Mouse (Mus musculus) spleen, postnatal 14 days (tissue): ENCODE data around the gene Pom121l2.

ENCODE experiments used
- DNase-seq, 2 experiments: peaks; one replicate each; pipeline ENCODE4 v3.0.0; 2021 to 2022; ENCODE audit warnings: low spot score in 2 of 2

Pom121l2 gene

DNA sequence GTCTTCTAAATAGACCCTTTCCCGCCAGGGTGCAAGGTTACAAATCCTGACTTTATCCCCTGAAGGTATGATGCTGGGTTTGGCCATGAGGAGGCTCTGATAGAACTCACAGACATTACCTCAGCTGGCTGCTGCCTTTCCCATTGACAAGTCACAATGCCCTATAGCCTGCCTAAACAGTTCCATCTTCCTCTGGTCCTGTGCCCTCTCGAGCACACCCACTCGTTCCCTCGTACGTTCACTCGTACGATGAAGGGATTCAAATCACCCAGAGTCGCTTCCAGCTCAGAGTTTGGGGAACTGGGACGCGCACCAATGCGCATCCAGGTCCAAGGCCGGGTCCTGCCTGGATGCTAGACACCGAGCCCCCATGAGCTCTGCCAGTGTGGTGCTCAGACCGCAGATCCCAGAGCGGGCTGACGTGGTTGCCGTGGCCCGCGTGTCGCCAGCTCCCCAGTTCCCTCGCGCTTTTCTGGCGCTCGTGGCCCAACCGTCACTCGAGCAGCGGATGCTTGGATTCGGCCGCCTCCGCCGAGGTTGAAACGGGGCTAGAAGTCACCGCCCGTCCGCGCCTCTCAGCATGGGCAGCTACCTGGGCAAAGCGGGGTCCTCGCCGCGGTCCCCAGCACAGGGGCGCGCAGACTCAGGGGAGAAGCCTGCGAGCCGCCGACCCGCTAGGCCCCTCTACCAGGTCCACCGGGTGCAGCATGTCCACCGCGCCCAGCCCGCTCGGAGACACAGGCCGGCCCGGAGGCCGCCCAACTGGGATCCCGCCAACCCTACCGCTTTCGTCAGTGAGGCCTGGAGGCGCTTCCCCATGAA is at the start of gene Pom121l2:
Pom121l2 (plus strand) TSS at position 214 of the 822 bp plus-strand sequence.
- no peak for DNase-seq

GRCm38 (mm10) chr13:21931740-21932139 is 49.3 kb upstream of the Pom121l2 start:
- DNase-seq: no peak

DNA sequence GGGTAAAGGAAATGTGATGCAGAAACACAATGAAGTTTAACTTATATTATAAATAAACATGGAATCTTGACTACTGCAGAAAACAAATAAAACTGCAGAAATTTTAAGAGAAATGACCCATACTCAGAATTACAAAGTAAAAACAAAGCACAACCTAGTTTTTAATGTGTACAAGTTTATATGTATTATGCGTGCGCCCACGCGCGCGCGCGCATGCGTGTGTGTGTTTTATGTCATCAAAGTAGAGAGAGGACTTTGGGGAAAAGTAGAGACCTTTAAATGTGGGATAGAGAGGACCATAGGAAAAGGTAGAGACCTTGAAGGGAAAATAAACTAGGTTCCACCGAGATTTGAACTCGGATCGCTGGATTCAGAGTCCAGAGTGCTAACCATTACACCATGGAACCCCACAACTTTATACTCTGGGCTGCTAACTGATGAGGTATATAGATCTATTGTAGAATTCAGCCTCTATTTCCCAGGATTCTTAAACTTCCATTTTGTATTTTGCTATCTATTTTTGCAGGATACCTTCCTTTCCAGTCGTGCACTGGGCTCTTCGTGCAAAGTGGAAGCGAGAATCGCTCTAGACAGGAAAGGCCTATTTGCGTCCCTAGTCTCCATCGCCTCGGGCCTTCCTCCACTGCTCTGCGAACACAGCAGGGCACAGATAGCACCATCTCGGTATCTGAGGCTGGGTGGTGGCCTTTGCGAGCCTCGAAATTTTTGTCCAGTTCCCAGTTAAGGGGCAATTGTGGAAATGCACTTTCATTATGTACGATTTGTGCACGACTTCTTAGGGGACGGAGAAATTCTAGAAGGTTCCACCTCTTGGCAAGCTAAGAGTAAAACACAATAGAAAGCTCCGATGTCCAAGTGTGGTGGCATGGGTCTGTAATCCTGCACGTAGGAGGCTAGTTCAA is 47.1 kb upstream of the Pom121l2 start:
- no peak for DNase-seq

- peak; percentile 52 to 67 for DNase-seq
Measured at GRCm38 (mm10) chr13:21934982-21935791, 45.8 kb upstream of the Pom121l2 start.

DNA sequence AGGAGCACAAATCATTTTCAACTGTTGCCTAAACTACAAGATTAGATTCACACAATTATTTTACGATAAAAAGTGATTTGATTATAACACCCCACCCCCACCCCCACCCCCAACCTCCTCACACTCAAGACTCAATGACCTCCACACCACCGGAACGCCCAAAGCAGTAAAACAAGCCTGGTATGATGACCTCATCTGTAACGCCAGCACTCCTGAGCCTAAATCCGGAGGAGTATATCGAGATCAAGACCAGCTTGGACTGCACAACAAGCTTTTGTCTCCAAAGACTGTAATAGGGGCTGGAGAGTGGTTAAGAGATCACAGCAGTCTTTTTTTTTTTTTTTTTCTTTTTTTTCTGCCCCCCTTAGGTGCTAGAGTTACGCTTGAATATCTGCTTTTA is 45.2 kb upstream of the Pom121l2 start:
- DNase-seq: no peak

DNA sequence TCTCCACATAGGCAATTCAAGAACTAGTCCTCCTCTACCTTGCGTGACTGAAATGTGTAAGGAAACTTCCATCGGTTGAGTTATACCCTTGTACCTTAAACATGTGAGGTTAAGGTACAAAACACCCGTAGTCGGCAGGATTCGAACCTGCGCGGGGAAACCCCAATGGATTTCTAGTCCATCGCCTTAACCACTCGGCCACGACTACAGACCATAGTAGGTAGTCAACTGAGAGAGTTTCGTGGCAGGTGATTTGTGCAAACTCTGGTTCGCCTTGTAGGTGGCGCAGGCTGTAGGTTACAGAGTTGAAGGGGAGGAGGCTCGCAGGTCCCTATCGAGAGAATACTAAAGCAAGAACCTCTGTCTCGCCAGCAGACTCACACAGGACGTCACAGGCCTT is 44.0 kb upstream of the Pom121l2 start:
- peak; percentile 72 to 78 for DNase-seq

DNA sequence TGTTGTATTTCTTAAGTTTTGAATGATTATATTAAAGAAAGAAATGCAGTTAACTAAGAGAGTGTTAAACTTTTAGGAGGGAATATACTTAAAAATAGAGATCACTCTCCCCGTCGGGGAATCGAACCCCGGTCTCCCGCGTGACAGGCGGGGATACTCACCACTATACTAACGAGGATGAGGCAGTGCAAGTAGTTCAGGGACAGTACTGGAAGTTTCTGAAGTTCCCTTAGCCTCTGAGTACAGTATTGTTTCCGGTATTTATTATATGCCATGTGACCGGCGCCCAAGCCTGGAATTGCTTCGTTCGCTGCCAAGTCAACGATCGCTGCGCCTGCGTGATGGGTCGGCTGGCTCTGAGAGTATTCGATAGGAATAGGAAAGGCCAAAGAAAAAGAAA is 40.8 kb upstream of the Pom121l2 start:
- DNase-seq: peak; percentile 59 to 75

DNA sequence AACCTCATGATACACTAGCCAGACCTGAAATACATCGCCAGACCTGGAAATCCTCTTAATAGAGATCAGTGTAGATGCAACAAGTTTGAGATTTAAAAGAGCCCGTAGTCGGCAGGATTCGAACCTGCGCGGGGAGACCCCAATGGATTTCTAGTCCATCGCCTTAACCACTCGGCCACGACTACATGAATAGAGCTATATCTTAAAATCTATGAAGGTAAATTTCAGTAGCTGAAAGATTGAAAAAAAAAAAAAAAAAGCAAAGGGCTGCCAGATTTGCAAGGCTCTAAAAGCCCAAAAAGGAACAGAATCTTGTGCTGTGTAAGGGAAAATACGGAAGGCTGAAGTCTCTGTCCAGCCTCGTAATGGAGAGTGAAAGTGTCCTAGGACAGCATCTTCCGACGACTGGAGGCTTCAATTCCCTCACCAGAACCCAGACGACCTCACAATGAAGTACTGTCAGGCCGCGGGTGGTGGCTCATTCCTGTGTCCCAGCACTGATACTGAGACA is 40.1 kb upstream of the Pom121l2 start:
- DNase-seq: peak; percentile 65 to 69

DNA sequence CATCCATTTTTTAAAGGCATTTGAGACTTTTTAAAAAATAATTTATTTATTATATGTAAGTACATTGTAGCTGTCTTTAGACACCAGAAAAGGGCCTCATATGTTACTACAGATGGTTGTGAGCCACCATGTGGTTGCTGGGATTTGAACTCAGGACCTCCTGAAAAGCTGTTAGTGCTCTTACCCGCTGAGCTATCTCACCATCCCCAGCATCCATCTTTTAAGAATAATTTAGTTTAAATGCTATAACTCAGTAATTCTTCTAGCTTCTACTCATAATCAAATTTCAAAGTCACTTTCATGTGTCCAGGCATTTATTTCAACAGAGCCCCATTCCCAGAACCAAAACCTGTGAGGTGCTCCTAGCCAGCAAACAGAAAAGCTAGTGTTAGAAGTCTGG is 37.4 kb upstream of the Pom121l2 start:
- no peak for DNase-seq

GRCm38 (mm10) chr13:21944592-21944925 is 36.4 kb upstream of the Pom121l2 start:
- peak in 1 of 2 experiments; percentile 22 for DNase-seq

- DNase-seq: peak; percentile 38 to 56
Measured at GRCm38 (mm10) chr13:21944926-21945740, 35.9 kb upstream of the Pom121l2 start, which contains the start of gene Zfp184. Gene Zfp184, plus strand, starts transcription at chr13:21945094.

GRCm38 (mm10) chr13:21969269-21969668 is 11.7 kb upstream of the Pom121l2 start:
- no peak for DNase-seq

DNA sequence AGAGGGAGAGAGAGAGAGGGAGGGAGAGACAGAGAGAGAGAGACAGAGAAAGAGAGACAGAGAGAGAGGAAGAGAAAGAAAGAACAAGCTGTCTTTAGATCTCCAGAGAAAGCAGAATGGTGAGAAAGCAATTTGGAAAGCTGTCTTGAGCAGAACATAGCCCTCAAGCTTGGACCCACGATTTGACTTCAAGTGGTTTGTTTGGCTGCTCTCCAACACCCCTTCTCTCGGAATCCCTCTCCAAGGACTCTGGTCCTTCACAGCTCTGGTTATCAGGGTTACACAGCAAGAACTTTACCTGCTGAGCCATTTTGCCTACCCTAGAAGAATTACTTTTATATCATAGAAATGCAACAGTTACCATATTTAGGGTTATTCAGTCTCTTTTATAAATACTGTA is 11.2 kb upstream of the Pom121l2 start:
- DNase-seq: no peak

GRCm38 (mm10) chr13:21971641-21972040 is 9.4 kb upstream of the Pom121l2 start:
- no peak for DNase-seq

GRCm38 (mm10) chr13:21974221-21974725 is 6.7 kb upstream of the Pom121l2 start:
- peak; percentile 78 to 86 for DNase-seq

DNA sequence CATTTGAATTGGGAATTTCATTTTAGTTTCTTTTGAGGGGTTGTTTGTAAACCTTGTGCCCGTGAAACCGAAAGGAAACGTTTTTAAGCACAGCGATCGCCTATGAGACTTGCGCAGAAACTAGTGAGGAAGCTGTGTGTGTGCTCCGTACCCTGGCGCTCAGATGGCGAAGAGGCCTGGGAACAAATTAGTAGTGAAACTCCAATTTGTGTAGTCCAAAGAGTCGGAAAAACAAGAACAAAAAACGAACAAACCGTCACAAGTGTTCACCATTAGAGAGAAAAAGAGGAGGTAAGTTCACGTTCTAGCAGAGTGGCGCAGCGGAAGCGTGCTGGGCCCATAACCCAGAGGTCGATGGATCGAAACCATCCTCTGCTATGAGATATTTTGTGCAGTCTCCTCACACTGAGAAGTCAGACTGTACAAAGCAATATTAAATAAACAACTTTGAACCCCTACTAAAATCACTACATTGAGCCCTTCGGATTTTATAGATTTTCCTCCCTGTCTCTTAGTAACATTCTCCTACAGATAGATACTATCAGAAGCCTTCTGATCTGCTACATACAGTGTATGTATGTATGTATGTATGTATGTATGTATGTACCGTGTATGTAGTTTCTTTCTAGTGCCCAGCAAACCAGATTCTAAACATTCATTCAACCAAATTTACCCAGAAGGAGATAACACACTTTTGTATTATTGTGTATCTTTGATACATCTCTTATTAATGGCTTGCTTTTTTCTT is 6.1 kb upstream of the Pom121l2 start:
- DNase-seq: peak; percentile 48 to 59

DNA sequence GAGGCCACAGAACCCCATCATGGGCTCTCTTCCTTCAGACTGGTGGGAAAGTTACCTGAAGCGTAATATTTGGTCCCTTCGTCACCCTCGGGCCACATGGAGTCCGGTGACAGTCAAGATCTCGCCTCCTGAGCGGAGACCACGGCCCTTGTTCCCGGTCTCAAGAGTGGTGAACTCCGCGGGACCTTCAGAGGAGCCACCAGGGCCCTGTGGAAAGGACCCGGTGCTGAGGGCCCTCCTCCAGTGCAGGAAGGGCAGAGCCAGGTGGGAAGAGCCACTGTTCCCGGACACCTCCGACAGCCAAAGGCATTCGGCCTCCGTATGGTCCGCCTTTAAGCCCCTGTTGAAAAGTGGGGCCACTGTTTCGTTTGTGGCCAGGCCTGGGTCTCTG is 804 bp downstream of the Pom121l2 start:
- no peak for DNase-seq

DNA sequence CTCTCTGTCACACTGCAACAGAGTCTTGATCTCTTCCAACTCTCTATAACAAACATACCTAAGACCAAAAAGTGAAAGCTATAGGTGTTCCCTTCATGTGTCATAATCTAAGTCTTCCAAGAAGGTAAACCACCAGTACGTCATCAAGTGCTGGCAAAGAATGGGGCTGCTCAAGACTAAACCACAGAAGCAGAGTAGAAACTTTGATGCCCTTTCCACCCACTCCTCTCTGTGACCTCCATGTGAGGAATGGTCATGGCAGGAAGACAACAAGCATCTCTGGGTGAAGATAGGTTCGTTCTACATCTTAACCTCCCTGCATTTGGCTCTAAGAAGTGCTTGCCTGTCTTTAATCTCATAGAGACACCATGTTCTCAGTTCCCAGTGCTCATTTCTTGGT is 3.5 kb downstream of the Pom121l2 start:
- no peak for DNase-seq

DNA sequence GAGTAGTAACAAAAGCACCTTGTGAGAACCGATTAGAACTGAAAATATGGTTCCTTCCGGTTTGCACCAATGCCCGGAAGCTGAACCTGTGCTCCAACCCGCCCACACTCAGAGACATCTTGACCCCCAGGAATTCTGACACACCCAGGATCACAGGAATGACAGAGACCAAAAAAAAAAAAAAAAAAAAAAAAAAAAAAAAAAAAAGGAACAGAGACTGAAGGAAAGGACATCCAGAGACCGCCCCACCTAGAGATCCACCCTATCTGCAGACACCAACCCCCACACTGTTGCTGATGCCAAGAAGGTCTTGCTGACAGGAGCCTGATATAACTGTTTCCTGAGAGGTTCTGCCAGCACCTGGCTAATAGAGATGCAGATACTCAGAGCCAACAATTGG is 11.6 kb downstream of the Pom121l2 start:
- DNase-seq: no peak
